Mouse (Mus musculus): ENCODE results near the gene Fmnl1. TPM values are rescaled to one million over a fixed set of nuclear protein-coding genes. Genes with fewer than 3 reads are reported as not detected.

Gene Fmnl1
- polyA plus RNA-seq, 1 experiment from 2014 or later, result 3.0 TPM

GRCm38 (mm10) chr11:103234447-103234846, 63.5 kb downstream of the Fmnl1 start:
- Histone ChIP-seq H3K9me3 (no peaks in the 10 kb centered on the region), H3K4me3 (no peak overlapping the region), H3K4me2 (no peak overlapping the region), H3K27me3 (no peaks in the 10 kb centered on the region), H3K9ac (no peak overlapping the region), H3K4me1 (replicated peaks) (no peaks in the 10 kb centered on the region), H3K27ac (replicated peaks) (no peak overlapping the region), H3K36me3 (peaks cover 60% of the 10 kb centered on the region)
- 77% methylated on average over 1 of the region's 1 CpGs for WGBS
- no peak for ATAC-seq (ENCODE audit: low read depth)

GRCm38 (mm10) chr11:103235702-103236101, 64.8 kb downstream of the Fmnl1 start:
- Histone ChIP-seq H3K9me3 (no peaks in the 10 kb centered on the region), H3K4me2 (no peak overlapping the region), H3K27ac (replicated peaks) (peak overlapping the region; percentile 2; the same call in 1 of the 2 replicates), H3K27me3 (no peaks in the 10 kb centered on the region), H3K36me3 (peaks cover 57% of the 10 kb centered on the region), H3K4me1 (replicated peaks) (peaks cover 2% of the 10 kb centered on the region; the same call in 1 of the 2 replicates), H3K9ac (no peak overlapping the region), H3K4me3 (no peak overlapping the region)
- WGBS, result 78% methylated on average over 11 of the region's 11 CpGs
- no peak for ATAC-seq (ENCODE audit: low read depth)

- H3K27ac ChIP-seq (replicated peaks), result no peak overlapping the region
- ATAC-seq (ENCODE audit: low read depth), result no peak
- H3K36me3 ChIP-seq, result peaks cover 51% of the 10 kb centered on the region
- H3K9ac ChIP-seq, result no peak overlapping the region
- no peak overlapping the region for H3K4me2 ChIP-seq
- no peaks in the 10 kb centered on the region for H3K27me3 ChIP-seq
- no peaks in the 10 kb centered on the region for H3K9me3 ChIP-seq
- no peak overlapping the region for H3K4me3 ChIP-seq
- WGBS, result 81% methylated on average over 6 of the region's 6 CpGs
- H3K4me1 ChIP-seq (replicated peaks), result peaks cover 6% of the 10 kb centered on the region
These were observed 65.5 kb downstream of the Fmnl1 start for GRCm38 (mm10) chr11:103236431-103236830.

GRCm38 (mm10) chr11:103236903-103237302, 66.0 kb downstream of the Fmnl1 start:
- H3K36me3 ChIP-seq, result peaks cover 48% of the 10 kb centered on the region
- H3K27me3 ChIP-seq, result no peaks in the 10 kb centered on the region
- H3K9ac ChIP-seq, result no peak overlapping the region
- H3K27ac ChIP-seq (replicated peaks), result no peak overlapping the region
- H3K4me1 ChIP-seq (replicated peaks), result peaks cover 11% of the 10 kb centered on the region
- no peak overlapping the region for H3K4me2 ChIP-seq
- H3K9me3 ChIP-seq, result no peaks in the 10 kb centered on the region
- no peak overlapping the region for H3K4me3 ChIP-seq
- WGBS, result 85% methylated on average over 10 of the region's 10 CpGs
- ATAC-seq (ENCODE audit: low read depth), result no peak

- Histone ChIP-seq H3K4me2 (no peak overlapping the region), H3K27me3 (no peaks in the 10 kb centered on the region), H3K27ac (replicated peaks) (no peak overlapping the region), H3K4me3 (no peak overlapping the region), H3K9ac (no peak overlapping the region), H3K4me1 (replicated peaks) (peaks cover 13% of the 10 kb centered on the region), H3K9me3 (no peaks in the 10 kb centered on the region), H3K36me3 (peaks cover 48% of the 10 kb centered on the region)
- WGBS, result 78% methylated on average over 9 of the region's 9 CpGs
- no peak for ATAC-seq (ENCODE audit: low read depth)
These were observed 66.8 kb downstream of the Fmnl1 start for GRCm38 (mm10) chr11:103237757-103238156.

- H3K27me3 ChIP-seq, result no peaks in the 10 kb centered on the region
- H3K9me3 ChIP-seq, result no peaks in the 10 kb centered on the region
- H3K36me3 ChIP-seq, result peaks cover 45% of the 10 kb centered on the region
- H3K4me3 ChIP-seq, result no peak overlapping the region
- H3K4me2 ChIP-seq, result no peak overlapping the region
- H3K4me1 ChIP-seq (replicated peaks), result peaks cover 24% of the 10 kb centered on the region
- H3K9ac ChIP-seq, result no peak overlapping the region
- WGBS, result 59% methylated on average over 7 of the region's 7 CpGs
- no peak overlapping the region for H3K27ac ChIP-seq (replicated peaks)
- no peak for ATAC-seq (ENCODE audit: low read depth)
These were observed 69.8 kb downstream of the Fmnl1 start for GRCm38 (mm10) chr11:103240740-103241139.

GRCm38 (mm10) chr11:103244856-103245255, 73.9 kb downstream of the Fmnl1 start:
- Histone ChIP-seq H3K4me1 (replicated peaks) (peaks cover 60% of the 10 kb centered on the region), H3K27ac (replicated peaks) (peak overlapping the region; percentile 54; the same call in 1 of the 2 replicates)

GRCm38 (mm10) chr11:103246081-103246730, 75.3 kb downstream of the Fmnl1 start:
- H3K4me1 ChIP-seq (replicated peaks), result peaks cover 56% of the 10 kb centered on the region
- 75% methylated on average over 10 of the region's 10 CpGs for WGBS
- H3K27ac ChIP-seq (replicated peaks), result 0 out of 2 replicates have a peak overlapping the region, but pooled peaks have one; percentile 39
- no peak for ATAC-seq (ENCODE audit: low read depth)
- H3K9me3 ChIP-seq, result no peaks in the 10 kb centered on the region
- no peak overlapping the region for H3K4me2 ChIP-seq
- no peak overlapping the region for H3K4me3 ChIP-seq
- H3K36me3 ChIP-seq, result no peaks in the 10 kb centered on the region
- H3K27me3 ChIP-seq, result no peaks in the 10 kb centered on the region
- no peak overlapping the region; the same call in 1 of the 2 replicates for H3K9ac ChIP-seq

More at GRCm38 (mm10) chr11:103244856-103245255, 73.9 kb downstream of the Fmnl1 start:
- Histone ChIP-seq H3K27me3 (no peaks in the 10 kb centered on the region), H3K9me3 (no peaks in the 10 kb centered on the region), H3K9ac (no peak overlapping the region), H3K4me3 (no peak overlapping the region), H3K4me2 (no peak overlapping the region), H3K36me3 (peaks cover 6% of the 10 kb centered on the region)
- 81% methylated on average over 4 of the region's 4 CpGs for WGBS
- no peak for ATAC-seq (ENCODE audit: low read depth)

- 85% methylated on average over 4 of the region's 4 CpGs for WGBS
- H3K4me3 ChIP-seq, result no peak overlapping the region
- ATAC-seq (ENCODE audit: low read depth), result no peak
- H3K36me3 ChIP-seq, result no peaks in the 10 kb centered on the region
- peaks cover 51% of the 10 kb centered on the region for H3K4me1 ChIP-seq (replicated peaks)
- H3K27me3 ChIP-seq, result no peaks in the 10 kb centered on the region
- H3K9me3 ChIP-seq, result no peaks in the 10 kb centered on the region
- no peak overlapping the region for H3K4me2 ChIP-seq
- 0 out of 2 replicates have a peak overlapping the region, but pooled peaks have one; percentile 39 for H3K27ac ChIP-seq (replicated peaks)
- no peak overlapping the region; the same call in 1 of the 2 replicates for H3K9ac ChIP-seq
These were observed 75.9 kb downstream of the Fmnl1 start for GRCm38 (mm10) chr11:103246731-103247290.

- 66% methylated on average over 11 of the region's 11 CpGs for WGBS
- Histone ChIP-seq H3K27ac (replicated peaks) (peak overlapping the region; percentile 73), H3K27me3 (no peaks in the 10 kb centered on the region), H3K4me1 (replicated peaks) (peaks cover 47% of the 10 kb centered on the region), H3K9ac (0 out of 2 replicates have a peak overlapping the region, but pooled peaks have one; percentile 5), H3K9me3 (no peaks in the 10 kb centered on the region), H3K36me3 (no peaks in the 10 kb centered on the region), H3K4me3 (no peak overlapping the region), H3K4me2 (no peak overlapping the region)
- peak; percentile 25; the same call in 1 of the 2 replicates for ATAC-seq (ENCODE audit: low read depth)
These were observed 76.7 kb downstream of the Fmnl1 start for GRCm38 (mm10) chr11:103247504-103248177.
